Mouse (Mus musculus): Measurements from ENCODE around the gene Gm20388. TPM values are rescaled to one million over a fixed set of nuclear protein-coding genes. Genes with fewer than 3 reads are reported as not detected.

The Gm20388 gene
- polyA plus RNA-seq, 1 experiment from 2014 or later = not detected

DNA sequence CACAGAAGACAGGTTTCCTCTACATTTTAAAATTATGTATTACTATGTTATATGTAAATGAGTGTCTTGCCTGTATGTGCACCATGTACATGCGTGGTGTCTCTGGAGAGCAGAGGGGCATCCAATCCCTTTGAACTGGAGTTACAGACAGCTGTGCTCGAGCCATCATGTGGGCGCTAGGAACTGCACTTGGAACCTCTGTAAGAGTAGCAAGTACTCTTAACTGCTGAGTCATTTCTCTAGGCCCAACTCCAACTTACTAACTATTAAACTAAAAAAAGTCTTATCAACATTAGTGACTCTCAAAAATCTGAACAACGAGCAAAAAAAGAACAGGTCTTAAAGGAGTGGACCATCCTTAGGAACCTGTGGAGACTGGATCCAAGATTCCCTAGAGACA lies 3065.4 kb downstream of the Gm20388 start:
- WGBS = 96% methylated on average over 4 of the region's 4 CpGs
- H3K36me3 ChIP-seq (ENCODE audit: control insufficient read depth, insufficient read depth, low read length) = no peaks in the 10 kb centered on the region
- no peak overlapping the region for H3K9ac ChIP-seq (ENCODE audit: low read length)
- no peaks in the 10 kb centered on the region for H3K4me1 ChIP-seq (ENCODE audit: control insufficient read depth, insufficient read depth, low read length)
- H3K27ac ChIP-seq (ENCODE audit: low read depth, low read length) = no peak overlapping the region
- no peak for ATAC-seq (ENCODE audit: low FRiP score)
- no peaks in the 10 kb centered on the region for H3K9me3 ChIP-seq (ENCODE audit: control insufficient read depth, low read length)
- no peak for DNase-seq (ENCODE audit: low spot score, missing footprints)
- no peaks in the 10 kb centered on the region for H3K27me3 ChIP-seq (ENCODE audit: control insufficient read depth, insufficient read depth, low read length)
- no peak overlapping the region for H3K4me2 ChIP-seq
- H3K4me3 ChIP-seq (ENCODE audit: low read depth, low read length) = no peak overlapping the region

DNA sequence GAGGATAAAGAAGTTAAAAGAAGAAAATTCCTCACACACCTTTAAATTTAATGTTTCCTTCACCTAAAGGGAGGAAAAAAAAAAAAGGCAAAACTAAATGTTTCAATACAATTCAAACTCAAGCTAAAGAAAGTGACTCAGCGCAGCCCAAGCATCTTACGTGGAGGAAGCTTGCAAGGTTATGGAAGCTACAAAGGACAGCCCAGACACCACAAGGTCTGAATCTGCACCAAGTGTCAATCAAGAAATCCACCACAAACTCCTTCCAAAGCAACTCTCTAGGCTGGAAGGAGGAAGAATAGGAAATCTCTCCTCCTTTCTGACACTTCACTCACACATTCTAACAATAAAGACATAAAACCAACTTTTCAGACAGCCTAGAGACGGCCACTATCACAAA lies 3068.8 kb downstream of the Gm20388 start:
- no peak overlapping the region for H3K4me3 ChIP-seq (ENCODE audit: low read depth, low read length)
- H3K9ac ChIP-seq (ENCODE audit: low read length) = no peak overlapping the region
- 96% methylated on average over 3 of the region's 3 CpGs for WGBS
- no peak overlapping the region for H3K4me2 ChIP-seq
- H3K27ac ChIP-seq (ENCODE audit: low read depth, low read length) = no peak overlapping the region
- H3K27me3 ChIP-seq (ENCODE audit: control insufficient read depth, insufficient read depth, low read length) = no peaks in the 10 kb centered on the region
- no peaks in the 10 kb centered on the region for H3K4me1 ChIP-seq (ENCODE audit: control insufficient read depth, insufficient read depth, low read length)
- H3K36me3 ChIP-seq (ENCODE audit: control insufficient read depth, insufficient read depth, low read length) = no peaks in the 10 kb centered on the region
- H3K9me3 ChIP-seq (ENCODE audit: control insufficient read depth, low read length) = no peaks in the 10 kb centered on the region
- DNase-seq (ENCODE audit: low spot score, missing footprints) (no peak), ATAC-seq (ENCODE audit: low FRiP score) (no peak)

DNA sequence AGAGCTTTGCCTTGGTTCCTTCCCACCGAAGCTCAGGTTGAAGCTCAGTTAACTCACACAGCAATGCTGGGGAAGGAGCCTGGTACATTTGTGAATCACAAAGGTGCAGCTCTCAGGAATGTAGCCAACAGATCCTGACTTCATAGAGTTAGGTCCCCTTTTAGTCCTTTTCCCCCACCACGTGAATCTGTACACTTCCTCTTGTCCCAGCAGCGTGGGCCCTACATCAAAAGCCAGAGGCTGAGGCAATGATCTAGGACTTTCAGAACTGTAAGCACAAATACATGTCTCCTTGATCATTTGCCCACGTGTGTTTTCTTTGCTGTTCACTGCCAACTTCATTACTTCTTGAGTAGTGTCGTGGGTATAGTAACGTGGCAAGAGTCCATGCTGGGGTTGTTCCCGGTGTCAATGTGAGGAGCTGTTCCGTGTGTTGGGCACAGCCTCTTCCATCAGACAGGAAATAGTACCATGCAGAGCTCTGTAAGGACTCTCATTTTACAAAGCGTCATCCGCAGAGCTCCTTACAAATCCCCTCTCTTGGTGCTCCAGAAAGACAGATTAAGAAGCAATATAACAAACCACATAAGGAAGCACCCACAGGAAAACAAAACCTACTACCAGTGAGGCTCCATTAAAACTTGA lies 3069.3 kb downstream of the Gm20388 start:
- H3K27ac ChIP-seq (ENCODE audit: low read depth, low read length) = no peak overlapping the region
- no peaks in the 10 kb centered on the region for H3K9me3 ChIP-seq (ENCODE audit: control insufficient read depth, low read length)
- no peak overlapping the region for H3K4me2 ChIP-seq
- WGBS = 86% methylated on average over 10 of the region's 10 CpGs
- DNase-seq (ENCODE audit: low spot score, missing footprints) (no peak), ATAC-seq (ENCODE audit: low FRiP score) (no peak)
- no peaks in the 10 kb centered on the region for H3K36me3 ChIP-seq (ENCODE audit: control insufficient read depth, insufficient read depth, low read length)
- no peak overlapping the region for H3K9ac ChIP-seq (ENCODE audit: low read length)
- no peak overlapping the region for H3K4me3 ChIP-seq (ENCODE audit: low read depth, low read length)
- H3K4me1 ChIP-seq (ENCODE audit: control insufficient read depth, insufficient read depth, low read length) = no peaks in the 10 kb centered on the region
- H3K27me3 ChIP-seq (ENCODE audit: control insufficient read depth, insufficient read depth, low read length) = no peaks in the 10 kb centered on the region

DNA sequence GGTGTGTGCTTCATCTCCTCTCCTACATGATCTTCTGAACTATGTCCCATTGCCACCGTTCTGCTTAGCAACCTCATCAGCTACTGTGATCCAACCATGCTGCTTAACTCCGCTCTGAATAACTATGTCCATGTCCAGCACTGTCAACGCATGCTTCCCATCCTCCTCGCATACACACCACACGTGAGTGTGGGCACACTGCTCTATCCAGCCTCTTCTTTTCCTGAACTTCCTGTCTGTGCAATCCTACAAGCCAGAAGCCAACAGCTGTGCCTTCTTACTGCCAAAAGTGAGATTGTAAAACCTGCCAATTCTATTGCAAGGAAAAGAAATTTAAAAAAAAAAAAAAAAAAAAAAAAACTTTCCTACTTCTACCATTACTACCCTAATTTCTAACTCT lies 3071.0 kb downstream of the Gm20388 start:
- DNase-seq (ENCODE audit: low spot score, missing footprints) (no peak), ATAC-seq (ENCODE audit: low FRiP score) (no peak)
- Histone ChIP-seq H3K4me1 (ENCODE audit: control insufficient read depth, insufficient read depth, low read length) (no peaks in the 10 kb centered on the region), H3K4me2 (no peak overlapping the region), H3K36me3 (ENCODE audit: control insufficient read depth, insufficient read depth, low read length) (no peaks in the 10 kb centered on the region), H3K27ac (ENCODE audit: low read depth, low read length) (no peak overlapping the region), H3K9ac (ENCODE audit: low read length) (no peak overlapping the region), H3K9me3 (ENCODE audit: control insufficient read depth, low read length) (no peaks in the 10 kb centered on the region), H3K27me3 (ENCODE audit: control insufficient read depth, insufficient read depth, low read length) (no peaks in the 10 kb centered on the region), H3K4me3 (ENCODE audit: low read depth, low read length) (no peak overlapping the region)
- 87% methylated on average over 5 of the region's 5 CpGs for whole genome bisulfite sequencing

DNA sequence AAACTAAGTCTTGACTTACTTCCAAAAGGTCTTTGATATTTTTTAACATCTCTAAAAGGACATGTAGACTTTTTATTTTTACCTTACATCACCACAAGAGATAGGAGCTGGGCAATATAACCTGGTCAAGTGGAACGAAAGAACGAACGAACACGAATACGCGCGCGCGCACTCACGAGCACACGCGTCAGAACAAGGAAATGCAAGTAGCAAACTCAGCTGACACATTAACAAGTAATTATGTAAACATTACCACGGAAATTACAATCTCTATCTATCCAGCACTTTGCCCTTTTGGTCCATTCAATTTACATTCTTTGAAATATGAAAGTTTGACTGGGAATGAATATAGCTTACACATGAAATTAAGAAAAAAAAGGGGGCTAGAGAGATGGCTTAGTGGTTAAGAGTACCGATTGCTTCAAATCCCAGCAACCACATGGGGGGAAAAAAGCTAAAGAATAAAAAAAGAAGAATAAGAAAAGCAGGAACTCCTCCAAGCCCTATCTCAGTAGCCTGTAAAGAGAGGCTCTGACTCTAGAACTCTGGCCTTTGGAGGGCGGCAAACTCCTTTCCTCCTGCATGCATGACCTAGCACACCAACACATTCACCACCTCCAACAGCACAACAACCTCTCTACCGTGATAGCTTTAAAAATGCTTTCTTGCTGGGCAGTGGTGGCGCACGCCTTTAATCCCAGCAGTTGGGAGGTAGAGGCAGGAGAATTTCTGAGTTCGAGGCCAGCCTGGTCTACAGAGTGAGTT lies 3072.7 kb downstream of the Gm20388 start:
- Histone ChIP-seq H3K4me1 (ENCODE audit: control insufficient read depth, insufficient read depth, low read length) (no peaks in the 10 kb centered on the region), H3K9me3 (ENCODE audit: control insufficient read depth, low read length) (no peaks in the 10 kb centered on the region), H3K4me3 (ENCODE audit: low read depth, low read length) (no peak overlapping the region), H3K4me2 (no peak overlapping the region), H3K27ac (ENCODE audit: low read depth, low read length) (no peak overlapping the region), H3K36me3 (ENCODE audit: control insufficient read depth, insufficient read depth, low read length) (no peaks in the 10 kb centered on the region), H3K9ac (ENCODE audit: low read length) (no peak overlapping the region), H3K27me3 (ENCODE audit: control insufficient read depth, insufficient read depth, low read length) (no peaks in the 10 kb centered on the region)
- DNase-seq (ENCODE audit: low spot score, missing footprints) (no peak), ATAC-seq (ENCODE audit: low FRiP score) (no peak)
- 94% methylated on average over 19 of the region's 19 CpGs for WGBS

DNA sequence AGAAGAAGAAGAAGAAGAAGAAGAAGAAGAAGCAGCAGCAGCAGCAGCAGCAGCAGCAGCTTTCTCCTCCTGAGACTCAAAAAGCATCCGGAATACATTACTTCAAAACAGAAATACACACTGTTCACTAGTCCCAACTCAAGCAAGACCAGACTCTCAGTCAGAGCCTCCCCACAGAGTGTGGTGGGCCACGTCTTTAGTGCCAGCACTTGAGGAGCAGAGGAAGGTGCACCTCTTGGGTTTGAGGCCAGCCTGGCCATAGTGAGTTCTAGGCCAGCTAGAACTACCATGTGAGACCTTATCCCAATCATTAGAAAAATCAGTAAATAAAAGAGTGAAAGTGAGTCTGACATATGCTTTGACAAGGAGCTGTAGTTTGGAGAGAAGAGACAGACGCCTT lies 3073.5 kb downstream of the Gm20388 start:
- WGBS = 92% methylated on average over 3 of the region's 3 CpGs

DNA sequence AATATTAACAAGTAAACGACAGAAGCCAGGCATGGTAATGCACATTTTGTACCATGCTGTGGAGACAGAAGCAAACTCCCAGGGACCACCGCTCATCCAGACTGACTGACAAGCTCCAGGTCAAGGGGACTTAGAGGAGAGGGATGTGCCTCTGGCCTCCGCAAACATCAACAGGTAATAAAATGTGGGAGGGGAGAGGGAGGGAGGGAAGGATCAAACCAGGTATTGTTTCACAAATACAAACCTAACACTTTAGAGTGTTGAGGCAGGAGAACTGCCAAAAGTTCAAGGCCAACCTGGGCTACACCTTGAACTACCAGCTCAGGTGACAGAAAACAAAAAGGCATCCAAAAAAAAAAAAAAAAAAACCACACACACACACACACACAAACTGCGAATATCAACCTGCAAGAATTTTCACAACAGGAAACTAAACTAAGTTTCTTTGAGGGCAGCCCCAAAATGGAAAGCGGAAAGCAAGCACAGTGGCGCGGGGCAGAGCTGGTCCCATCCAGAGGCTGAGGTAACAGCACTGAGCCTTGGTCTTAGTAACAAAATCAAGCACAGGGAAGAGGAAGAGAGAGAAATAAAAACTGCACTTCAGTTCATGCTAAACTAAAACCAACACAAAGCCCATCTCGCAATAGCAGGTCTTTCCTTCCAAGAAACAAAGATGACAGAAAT lies 3076.0 kb downstream of the Gm20388 start:
- H3K4me2 ChIP-seq = no peak overlapping the region
- H3K4me3 ChIP-seq (ENCODE audit: low read depth, low read length) = no peak overlapping the region
- DNase-seq (ENCODE audit: low spot score, missing footprints) (no peak), ATAC-seq (ENCODE audit: low FRiP score) (no peak)
- H3K27ac ChIP-seq (ENCODE audit: low read depth, low read length) = no peak overlapping the region
- H3K9ac ChIP-seq (ENCODE audit: low read length) = no peak overlapping the region
- no peaks in the 10 kb centered on the region for H3K27me3 ChIP-seq (ENCODE audit: control insufficient read depth, insufficient read depth, low read length)
- H3K4me1 ChIP-seq (ENCODE audit: control insufficient read depth, insufficient read depth, low read length) = no peaks in the 10 kb centered on the region
- no peaks in the 10 kb centered on the region for H3K9me3 ChIP-seq (ENCODE audit: control insufficient read depth, low read length)
- WGBS = 87% methylated on average over 8 of the region's 8 CpGs
- H3K36me3 ChIP-seq (ENCODE audit: control insufficient read depth, insufficient read depth, low read length) = no peaks in the 10 kb centered on the region

More for the DNA sequence above, 3073.5 kb downstream of the Gm20388 start:
- no peak overlapping the region for H3K27ac ChIP-seq (ENCODE audit: low read depth, low read length)
- peak; percentile 59 for DNase-seq (ENCODE audit: low spot score, missing footprints)
- H3K27me3 ChIP-seq (ENCODE audit: control insufficient read depth, insufficient read depth, low read length) = no peaks in the 10 kb centered on the region
- H3K4me3 ChIP-seq (ENCODE audit: low read depth, low read length) = no peak overlapping the region
- no peak overlapping the region for H3K4me2 ChIP-seq
- no peak overlapping the region for H3K9ac ChIP-seq (ENCODE audit: low read length)
- no peaks in the 10 kb centered on the region for H3K9me3 ChIP-seq (ENCODE audit: control insufficient read depth, low read length)
- no peaks in the 10 kb centered on the region for H3K36me3 ChIP-seq (ENCODE audit: control insufficient read depth, insufficient read depth, low read length)
- no peaks in the 10 kb centered on the region for H3K4me1 ChIP-seq (ENCODE audit: control insufficient read depth, insufficient read depth, low read length)
- no peak for ATAC-seq (ENCODE audit: low FRiP score)

DNA sequence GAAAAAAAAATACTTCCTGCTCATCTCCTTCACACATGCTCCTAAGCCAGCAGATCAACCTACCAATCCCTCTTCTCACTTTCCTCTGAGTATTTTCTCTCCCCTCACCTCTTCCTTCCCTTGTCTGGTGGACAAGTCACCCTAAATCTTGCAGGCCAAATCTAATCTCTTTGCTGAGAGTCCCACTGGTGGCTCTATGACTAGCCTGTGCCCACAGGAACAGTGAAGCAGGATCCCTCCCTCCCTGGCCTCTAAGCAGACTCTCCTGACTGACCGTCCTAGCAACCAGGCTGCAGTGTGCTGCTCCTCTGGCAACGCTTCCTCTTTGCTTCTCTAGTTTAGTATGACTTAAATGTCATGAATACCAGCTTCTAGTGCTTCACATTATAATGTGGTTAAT lies 3076.6 kb downstream of the Gm20388 start:
- Histone ChIP-seq H3K4me1 (ENCODE audit: control insufficient read depth, insufficient read depth, low read length) (no peaks in the 10 kb centered on the region), H3K36me3 (ENCODE audit: control insufficient read depth, insufficient read depth, low read length) (no peaks in the 10 kb centered on the region), H3K27ac (ENCODE audit: low read depth, low read length) (no peak overlapping the region), H3K9ac (ENCODE audit: low read length) (no peak overlapping the region), H3K27me3 (ENCODE audit: control insufficient read depth, insufficient read depth, low read length) (no peaks in the 10 kb centered on the region), H3K9me3 (ENCODE audit: control insufficient read depth, low read length) (no peaks in the 10 kb centered on the region), H3K4me2 (no peak overlapping the region), H3K4me3 (ENCODE audit: low read depth, low read length) (no peak overlapping the region)
- ATAC-seq (ENCODE audit: low FRiP score) = no peak
- 62% methylated on average over 2 of the region's 2 CpGs for WGBS
- DNase-seq (ENCODE audit: low spot score, missing footprints) = peak; percentile 69

DNA sequence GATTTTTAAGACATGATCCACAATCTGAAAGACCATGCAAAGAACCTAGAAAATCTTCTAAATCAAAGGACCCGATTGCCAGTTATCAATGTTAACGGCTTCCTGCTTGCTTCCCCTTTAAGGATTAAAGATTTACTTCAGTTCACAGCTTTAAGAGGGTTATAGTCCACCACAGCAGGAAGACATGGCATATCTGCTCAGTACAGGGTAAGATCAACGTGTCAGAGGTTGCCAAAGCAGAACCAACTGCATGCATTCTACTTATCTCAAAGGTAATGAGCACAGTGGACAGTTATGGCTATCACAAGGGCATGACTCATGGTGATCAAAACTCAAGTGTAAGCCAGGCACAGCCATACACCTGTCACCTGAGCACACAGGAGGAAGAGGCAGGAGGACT lies 3078.3 kb downstream of the Gm20388 start:
- no peak overlapping the region for H3K27ac ChIP-seq (ENCODE audit: low read depth, low read length)
- no peak for ATAC-seq (ENCODE audit: low FRiP score)

More for the DNA sequence above, 3078.3 kb downstream of the Gm20388 start:
- Histone ChIP-seq H3K27me3 (ENCODE audit: control insufficient read depth, insufficient read depth, low read length) (no peaks in the 10 kb centered on the region), H3K36me3 (ENCODE audit: control insufficient read depth, insufficient read depth, low read length) (no peaks in the 10 kb centered on the region), H3K4me3 (ENCODE audit: low read depth, low read length) (no peak overlapping the region), H3K4me1 (ENCODE audit: control insufficient read depth, insufficient read depth, low read length) (no peaks in the 10 kb centered on the region), H3K9me3 (ENCODE audit: control insufficient read depth, low read length) (no peaks in the 10 kb centered on the region), H3K9ac (ENCODE audit: low read length) (no peak overlapping the region), H3K4me2 (no peak overlapping the region)
- WGBS = 84% methylated on average over 3 of the region's 3 CpGs
- DNase-seq (ENCODE audit: low spot score, missing footprints) = no peak

Measured in midbrain, embryonic 11.5 days (tissue).